Mouse (Mus musculus): ENCODE measurements around the gene Pip5k1b.
A peak's percentile ranks its signal among the peaks of the same experiment; 100 is the strongest.

Gene Pip5k1b

GRCm38 (mm10) chr19:24326969-24327368 lies 228.7 kb downstream of the Pip5k1b start:
- DNase-seq, result no peak

GRCm38 (mm10) chr19:24325692-24326091 lies 230.0 kb downstream of the Pip5k1b start:
- no peak for DNase-seq

- no peak for DNase-seq
Measured at GRCm38 (mm10) chr19:24323841-24324613, 231.6 kb downstream of the Pip5k1b start.

GRCm38 (mm10) chr19:24321900-24322311 lies 233.8 kb downstream of the Pip5k1b start:
- DNase-seq, result no peak

GRCm38 (mm10) chr19:24321211-24321899 lies 234.3 kb downstream of the Pip5k1b start:
- DNase-seq, result no peak

GRCm38 (mm10) chr19:24318172-24318571 lies 237.5 kb downstream of the Pip5k1b start:
- no peak for DNase-seq

GRCm38 (mm10) chr19:24317731-24318130 lies 237.9 kb downstream of the Pip5k1b start:
- DNase-seq, result no peak

GRCm38 (mm10) chr19:24317038-24317591 lies 238.6 kb downstream of the Pip5k1b start:
- no peak for DNase-seq

GRCm38 (mm10) chr19:24316060-24316725 lies 239.5 kb downstream of the Pip5k1b start:
- DNase-seq, result no peak

GRCm38 (mm10) chr19:24315234-24315633 lies 240.4 kb downstream of the Pip5k1b start:
- no peak for DNase-seq

GRCm38 (mm10) chr19:24314676-24315075 lies 241.0 kb downstream of the Pip5k1b start:
- no peak for DNase-seq

- DNase-seq, result no peak
Measured at GRCm38 (mm10) chr19:24312556-24313342, 242.9 kb downstream of the Pip5k1b start.

GRCm38 (mm10) chr19:24312046-24312445 lies 243.6 kb downstream of the Pip5k1b start:
- DNase-seq, result no peak

- no peak for DNase-seq
Measured at GRCm38 (mm10) chr19:24308305-24308705, 247.4 kb downstream of the Pip5k1b start.

GRCm38 (mm10) chr19:24307271-24308221 lies 248.1 kb downstream of the Pip5k1b start:
- DNase-seq, result no peak

- DNase-seq, result no peak
Measured at GRCm38 (mm10) chr19:24306351-24306750, 249.3 kb downstream of the Pip5k1b start.

GRCm38 (mm10) chr19:24302198-24302597 lies 253.5 kb downstream of the Pip5k1b start:
- no peak for DNase-seq

- no peak for DNase-seq
Measured at GRCm38 (mm10) chr19:24301768-24302148, 253.9 kb downstream of the Pip5k1b start.

GRCm38 (mm10) chr19:24300994-24301767 lies 254.5 kb downstream of the Pip5k1b start:
- DNase-seq, result peak; percentile 80 to 81

- DNase-seq, result no peak
Measured at GRCm38 (mm10) chr19:24293537-24293936, 262.1 kb downstream of the Pip5k1b start.

- peak; percentile 76 to 77 for DNase-seq
Measured at GRCm38 (mm10) chr19:24284187-24284586, 271.5 kb downstream of the Pip5k1b start.

Data from B cell, adult 2 months (primary cell).